Mouse (Mus musculus) CD4-positive, CD25-positive, alpha-beta regulatory T cell, adult 4 months (primary cell): ENCODE measurements at regions not wholly inside any gene's neighbourhood (a gene's known extent, or its start where the extent isn't known, plus 50 kb on each side); places are given as distances from the start of the nearest gene placed in this dataset.

Experiments used
- ATAC-seq: one replicate; pipeline ENCODE4 v1.8.0; 2017

- ATAC-seq, result no peak
Observed at GRCm38 (mm10) chr10:111111020-111111419, 53.5 kb upstream of the Osbpl8 start.

- peak; percentile 71 for ATAC-seq
Observed at GRCm38 (mm10) chr10:111108658-111109633, 55.6 kb upstream of the Osbpl8 start.

- ATAC-seq, result no peak
Observed at GRCm38 (mm10) chr10:111107852-111108251, 56.7 kb upstream of the Osbpl8 start.

GRCm38 (mm10) chr10:111107387-111107786 is 57.2 kb upstream of the Osbpl8 start:
- peak; percentile 71 for ATAC-seq

- ATAC-seq, result no peak
Observed at GRCm38 (mm10) chr10:111106411-111106810, 58.1 kb upstream of the Osbpl8 start.

- ATAC-seq, result no peak
Observed at GRCm38 (mm10) chr10:111105662-111106061, 58.9 kb upstream of the Osbpl8 start.

GRCm38 (mm10) chr10:111103512-111103911 is 61.0 kb upstream of the Osbpl8 start:
- ATAC-seq, result no peak

GRCm38 (mm10) chr10:111103086-111103485 is 61.5 kb upstream of the Osbpl8 start:
- ATAC-seq, result peak; percentile 53

GRCm38 (mm10) chr10:111101901-111102761 is 62.4 kb upstream of the Osbpl8 start:
- ATAC-seq, result peak; percentile 34

- ATAC-seq, result peak; percentile 53
Observed at GRCm38 (mm10) chr10:111099812-111100464, 64.6 kb upstream of the Osbpl8 start.

GRCm38 (mm10) chr10:111099059-111099811 is 65.3 kb upstream of the Osbpl8 start:
- ATAC-seq, result no peak

GRCm38 (mm10) chr10:111097245-111097644 is 67.3 kb upstream of the Osbpl8 start:
- no peak for ATAC-seq

- no peak for ATAC-seq
Observed at GRCm38 (mm10) chr10:111096811-111097210, 67.7 kb upstream of the Osbpl8 start.

GRCm38 (mm10) chr10:111094405-111094804 is 70.1 kb upstream of the Osbpl8 start:
- no peak for ATAC-seq

GRCm38 (mm10) chr10:111089382-111089781 is 75.2 kb upstream of the Osbpl8 start:
- no peak for ATAC-seq

- ATAC-seq, result no peak
Observed at GRCm38 (mm10) chr10:111085561-111085960, 75.6 kb upstream of the Zdhhc17 start.

GRCm38 (mm10) chr10:111084267-111084780 is 74.4 kb upstream of the Zdhhc17 start:
- ATAC-seq, result no peak

- ATAC-seq, result no peak
Observed at GRCm38 (mm10) chr10:111083861-111084260, 73.9 kb upstream of the Zdhhc17 start.

GRCm38 (mm10) chr10:111083338-111083737 is 73.4 kb upstream of the Zdhhc17 start:
- no peak for ATAC-seq

- no peak for ATAC-seq
Observed at GRCm38 (mm10) chr10:111080322-111080721, 70.4 kb upstream of the Zdhhc17 start.

- no peak for ATAC-seq
Observed at GRCm38 (mm10) chr10:111079051-111079450, 69.1 kb upstream of the Zdhhc17 start.

- no peak for ATAC-seq
Observed at GRCm38 (mm10) chr10:111077632-111078031, 67.7 kb upstream of the Zdhhc17 start.
